Mouse (Mus musculus) liver, postnatal 0 days (tissue): ENCODE data around the gene Zfp518b. TPM values are rescaled to one million over a fixed set of nuclear protein-coding genes. Genes with fewer than 3 reads are reported as not detected.

Experiments
- ATAC-seq: fragments of 200-750 bp; cut with Nextera tagmentation; 2 replicates; pipeline ENCODE4 v1.8.0; 2017; ENCODE audit warnings: mild to moderate bottlenecking, moderate library complexity
- DNase-seq: peaks from one replicate; pipeline ENCODE4 v3.0.0-alpha.2; 2016
- H3K27ac ChIP-seq: fragments of 300-500 bp; sonication (generic); 2 replicates; pipeline ENCODE4 v1.5.1; 2014; ENCODE audit warnings: antibody characterized with exemption, moderate library complexity, mild to moderate bottlenecking, low read depth
- H3K27me3 ChIP-seq: fragments of 300-500 bp; sonication (generic); 2 replicates; pipeline ENCODE4 v1.6.1; 2014; ENCODE audit warnings: low read length, control low read depth, mixed read lengths; ENCODE audit not compliant: insufficient read depth
- H3K36me3 ChIP-seq: fragments of 300-500 bp; sonication (generic); replicated peaks from 2 replicates; pipeline ENCODE4 v1.6.1; 2014; ENCODE audit warnings: mild to moderate bottlenecking, control low read depth, low read length, moderate library complexity, mixed read lengths; ENCODE audit not compliant: insufficient read depth
- H3K4me1 ChIP-seq: fragments of 300-500 bp; sonication (generic); 2 replicates; pipeline ENCODE4 v1.6.1; 2014; ENCODE audit warnings: antibody characterized with exemption, mild to moderate bottlenecking, control low read depth; ENCODE audit not compliant: insufficient read depth
- H3K4me2 ChIP-seq: fragments of 300-500 bp; sonication (generic); 2 replicates; pipeline ENCODE4 v1.6.1; 2014; ENCODE audit warnings: low read depth, mild to moderate bottlenecking, low read length, moderate library complexity, mixed read lengths
- H3K4me3 ChIP-seq: fragments of 300-500 bp; sonication (generic); 2 replicates; pipeline ENCODE4 v1.5.1; 2014; ENCODE audit warnings: low read depth, low read length
- H3K9ac ChIP-seq: fragments of 300-500 bp; sonication (generic); replicated peaks from 2 replicates; pipeline ENCODE4 v1.6.1; 2014; ENCODE audit warnings: mild to moderate bottlenecking, moderate library complexity
- H3K9me3 ChIP-seq: fragments of 300-500 bp; sonication (generic); 2 replicates; pipeline ENCODE4 v1.6.1; 2016; ENCODE audit warnings: mild to moderate bottlenecking, control low read depth, low read length, mixed read lengths
- CTCF ChIP-seq: sonication (generic); IDR thresholded peaks from 2 replicates; pipeline ENCODE4 v1.5.1; 2016; ENCODE audit warnings: antibody characterized with exemption, low read depth
- EP300 ChIP-seq: IDR thresholded peaks from 2 replicates; pipeline ENCODE4 v1.6.1; 2016; ENCODE audit warnings: antibody characterized with exemption, low read depth, mild to moderate bottlenecking
- WGBS: fragments of 180-500 bp; shearing (Covaris S2); extraction: QIAGEN DNeasy Blood & Tissue Kit; methylation state at CpG from one replicate; pipeline ENCODE4 v1.1.7; 2014; ENCODE audit not compliant: insufficient replicate concordance; 5-methylcytosine and 5-hydroxymethylcytosine counted together
- polyA plus RNA-seq: library from polyadenylated mRNA; unstranded; fragments of >200 nt; fragmentation: Nextera tagmentation; extraction: Ambion mirVana; gene quantifications from 2 replicates; pipeline ENCODE4 v1.2.1, GENCODE M21; 2015

The Zfp518b gene
- polyA plus RNA-seq, 1 experiment from 2014 or later: 1.7 TPM

- no peaks in the 10 kb centered on the region for H3K27me3 ChIP-seq
- H3K36me3 ChIP-seq: no peaks in the 10 kb centered on the region
- H3K27ac ChIP-seq: no peak overlapping the region
- TF ChIP-seq CTCF: no peak
- no peak for TF ChIP-seq EP300
- 53% methylated on average over 3 of the region's 3 CpGs for WGBS
- no peak overlapping the region for H3K9ac ChIP-seq
- no peak for DNase-seq
- H3K4me2 ChIP-seq: no peak overlapping the region
- H3K4me3 ChIP-seq: no peak overlapping the region
- H3K9me3 ChIP-seq: no peaks in the 10 kb centered on the region
- no peaks in the 10 kb centered on the region for H3K4me1 ChIP-seq
- ATAC-seq: no peak
Measured at GRCm38 (mm10) chr5:38698046-38698445, 13.4 kb upstream of the Zfp518b start.

- Histone ChIP-seq H3K27ac (no peak overlapping the region), H3K36me3 (no peaks in the 10 kb centered on the region), H3K9ac (no peak overlapping the region), H3K4me3 (no peak overlapping the region), H3K4me1 (no peaks in the 10 kb centered on the region), H3K27me3 (no peaks in the 10 kb centered on the region), H3K4me2 (no peak overlapping the region), H3K9me3 (no peaks in the 10 kb centered on the region)
- ATAC-seq (no peak), DNase-seq (no peak)
- no peak for TF ChIP-seq EP300
- no peak for TF ChIP-seq CTCF
- 68% methylated on average over 8 of the region's 8 CpGs for WGBS
Measured at GRCm38 (mm10) chr5:38696616-38697375, 12.2 kb upstream of the Zfp518b start.

- Histone ChIP-seq H3K27ac (no peak overlapping the region), H3K4me3 (no peak overlapping the region), H3K9ac (no peak overlapping the region), H3K4me1 (no peaks in the 10 kb centered on the region), H3K9me3 (no peaks in the 10 kb centered on the region), H3K4me2 (no peak overlapping the region), H3K27me3 (no peaks in the 10 kb centered on the region), H3K36me3 (no peaks in the 10 kb centered on the region)
- ATAC-seq: peak; percentile 67
- no peak for TF ChIP-seq EP300
- TF ChIP-seq CTCF: no peak
- no peak for DNase-seq
- WGBS: 60% methylated on average over 6 of the region's 6 CpGs
Measured at GRCm38 (mm10) chr5:38692859-38693258, 8.2 kb upstream of the Zfp518b start.

- Histone ChIP-seq H3K4me2 (no peak overlapping the region), H3K9ac (no peak overlapping the region), H3K27me3 (no peaks in the 10 kb centered on the region), H3K9me3 (no peaks in the 10 kb centered on the region), H3K27ac (no peak overlapping the region), H3K36me3 (no peaks in the 10 kb centered on the region), H3K4me3 (no peak overlapping the region), H3K4me1 (peaks cover 4% of the 10 kb centered on the region)
- TF ChIP-seq EP300: no peak
- no peak for TF ChIP-seq CTCF
- no peak for ATAC-seq
- DNase-seq: no peak
- 78% methylated on average over 6 of the region's 6 CpGs for WGBS
Measured at GRCm38 (mm10) chr5:38689186-38689585, 4.6 kb upstream of the Zfp518b start.

GRCm38 (mm10) chr5:38687694-38688093 is 3.1 kb upstream of the Zfp518b start:
- H3K4me1 ChIP-seq: peaks cover 9% of the 10 kb centered on the region
- no peak overlapping the region for H3K27ac ChIP-seq
- TF ChIP-seq EP300 (no peak), CTCF (no peak)
- H3K36me3 ChIP-seq: no peaks in the 10 kb centered on the region
- ATAC-seq (no peak), DNase-seq (no peak)
- H3K27me3 ChIP-seq: no peaks in the 10 kb centered on the region
- H3K4me2 ChIP-seq: no peak overlapping the region
- H3K9ac ChIP-seq: no peak overlapping the region
- no peak overlapping the region for H3K4me3 ChIP-seq
- WGBS: 81% methylated on average over 1 of the region's 1 CpGs
- no peaks in the 10 kb centered on the region for H3K9me3 ChIP-seq

GRCm38 (mm10) chr5:38658836-38659235 is 25.8 kb downstream of the Zfp518b start:
- Histone ChIP-seq H3K4me2 (no peak overlapping the region), H3K27ac (no peak overlapping the region), H3K9ac (no peak overlapping the region), H3K36me3 (no peaks in the 10 kb centered on the region), H3K4me3 (no peak overlapping the region), H3K4me1 (no peaks in the 10 kb centered on the region), H3K27me3 (no peaks in the 10 kb centered on the region), H3K9me3 (no peaks in the 10 kb centered on the region)
- TF ChIP-seq CTCF: no peak
- no peak for TF ChIP-seq EP300
- WGBS: 69% methylated on average over 5 of the region's 5 CpGs
- ATAC-seq (no peak), DNase-seq (no peak)

GRCm38 (mm10) chr5:38656204-38656603 is 28.4 kb downstream of the Zfp518b start:
- no peak for TF ChIP-seq EP300
- TF ChIP-seq CTCF: no peak
- ATAC-seq (no peak), DNase-seq (no peak)
- Histone ChIP-seq H3K9me3 (no peaks in the 10 kb centered on the region), H3K4me1 (no peaks in the 10 kb centered on the region), H3K27me3 (no peaks in the 10 kb centered on the region), H3K36me3 (no peaks in the 10 kb centered on the region), H3K9ac (no peak overlapping the region), H3K4me3 (no peak overlapping the region), H3K4me2 (no peak overlapping the region), H3K27ac (no peak overlapping the region)
- WGBS: 68% methylated on average over 6 of the region's 6 CpGs
